Mouse (Mus musculus): ENCODE results near the gene Gm48552. TPM values are rescaled to one million over a fixed set of nuclear protein-coding genes. Genes with fewer than 3 reads are reported as not detected.

The Gm48552 gene
- polyA plus RNA-seq, 1 experiment from 2014 or later, result 0.36 TPM

GRCm38 (mm10) chr10:81423476-81424245 lies 34.9 kb downstream of the Gm48552 start:
- Histone ChIP-seq H3K4me1 (replicated peaks; ENCODE audit: control insufficient read depth, insufficient read depth) (peaks cover 8% of the 10 kb centered on the region; the same call in 1 of the 2 replicates), H3K27me3 (ENCODE audit: control insufficient read depth, insufficient read depth, low read length) (no peaks in the 10 kb centered on the region), H3K9ac (ENCODE audit: low read length) (no peak overlapping the region), H3K9me3 (ENCODE audit: control insufficient read depth, low read length) (no peaks in the 10 kb centered on the region), H3K4me2 (replicated peaks; ENCODE audit: low read depth) (peak overlapping the region; percentile 77), H3K4me3 (ENCODE audit: low read depth, low read length) (no peak overlapping the region), H3K36me3 (ENCODE audit: control insufficient read depth, insufficient read depth, low read length) (0 out of 2 replicates have a peak, but pooled peaks cover 3% of the 10 kb centered on the region), H3K27ac (replicated peaks) (0 out of 2 replicates have a peak overlapping the region, but pooled peaks have one; percentile 70)
- DNase-seq (ENCODE audit: low spot score) (peak; percentile 11), ATAC-seq (ENCODE audit: low FRiP score, low TSS enrichment) (no peak)
- WGBS, result 74% methylated on average over 4 of the region's 4 CpGs
- TF ChIP-seq EP300 (optimal IDR thresholded peaks at IDR 0.05) (no peak), CTCF (IDR thresholded peaks at IDR 0.05; ENCODE audit: low read depth) (no peak)

GRCm38 (mm10) chr10:81424246-81425051 lies 35.6 kb downstream of the Gm48552 start:
- Histone ChIP-seq H3K4me2 (replicated peaks; ENCODE audit: low read depth) (peak overlapping the region; percentile 77), H3K9me3 (ENCODE audit: control insufficient read depth, low read length) (no peaks in the 10 kb centered on the region), H3K9ac (ENCODE audit: low read length) (peak overlapping the region; percentile 41; the same call in 1 of the 2 replicates), H3K4me1 (replicated peaks; ENCODE audit: control insufficient read depth, insufficient read depth) (peaks cover 8% of the 10 kb centered on the region; the same call in 1 of the 2 replicates), H3K36me3 (ENCODE audit: control insufficient read depth, insufficient read depth, low read length) (no peaks in the 10 kb centered on the region), H3K27me3 (ENCODE audit: control insufficient read depth, insufficient read depth, low read length) (no peaks in the 10 kb centered on the region), H3K27ac (replicated peaks) (peak overlapping the region; percentile 70), H3K4me3 (ENCODE audit: low read depth, low read length) (peak overlapping the region; percentile 62)
- WGBS, result 7% methylated on average over 21 of the region's 25 CpGs
- ATAC-seq (ENCODE audit: low FRiP score, low TSS enrichment) (no peak), DNase-seq (ENCODE audit: low spot score) (peak; percentile 33)
- TF ChIP-seq CTCF (IDR thresholded peaks at IDR 0.05; ENCODE audit: low read depth), result no peak

- Histone ChIP-seq H3K9ac (ENCODE audit: low read length) (peak overlapping the region; percentile 41; the same call in 1 of the 2 replicates), H3K27ac (replicated peaks) (peak overlapping the region; percentile 70), H3K4me2 (replicated peaks; ENCODE audit: low read depth) (peak overlapping the region; percentile 77), H3K4me1 (replicated peaks; ENCODE audit: control insufficient read depth, insufficient read depth) (peaks cover 8% of the 10 kb centered on the region; the same call in 1 of the 2 replicates), H3K4me3 (ENCODE audit: low read depth, low read length) (peak overlapping the region; percentile 62), H3K9me3 (ENCODE audit: control insufficient read depth, low read length) (no peaks in the 10 kb centered on the region), H3K36me3 (ENCODE audit: control insufficient read depth, insufficient read depth, low read length) (no peaks in the 10 kb centered on the region), H3K27me3 (ENCODE audit: control insufficient read depth, insufficient read depth, low read length) (no peaks in the 10 kb centered on the region)
- peak; percentile 30 for DNase-seq (ENCODE audit: low spot score)
- ATAC-seq (ENCODE audit: low FRiP score, low TSS enrichment), result no peak
- 48% methylated on average over 10 of the region's 10 CpGs for WGBS
- TF ChIP-seq CTCF (IDR thresholded peaks at IDR 0.05; ENCODE audit: low read depth) (no peak), EP300 (optimal IDR thresholded peaks at IDR 0.05) (no peak)
Measured at GRCm38 (mm10) chr10:81425236-81425850, 36.5 kb downstream of the Gm48552 start.

GRCm38 (mm10) chr10:81426081-81426671 lies 37.4 kb downstream of the Gm48552 start:
- Histone ChIP-seq H3K4me2 (replicated peaks; ENCODE audit: low read depth) (peak overlapping the region; percentile 77), H3K27ac (replicated peaks) (peak overlapping the region; percentile 70; the same call in 1 of the 2 replicates), H3K4me1 (replicated peaks; ENCODE audit: control insufficient read depth, insufficient read depth) (peaks cover 8% of the 10 kb centered on the region; the same call in 1 of the 2 replicates), H3K4me3 (ENCODE audit: low read depth, low read length) (peak overlapping the region; percentile 62), H3K27me3 (ENCODE audit: control insufficient read depth, insufficient read depth, low read length) (no peaks in the 10 kb centered on the region), H3K9ac (ENCODE audit: low read length) (peak overlapping the region; percentile 72), H3K9me3 (ENCODE audit: control insufficient read depth, low read length) (no peaks in the 10 kb centered on the region), H3K36me3 (ENCODE audit: control insufficient read depth, insufficient read depth, low read length) (no peaks in the 10 kb centered on the region)
- 0% methylated on average over 15 of the region's 33 CpGs for WGBS
- ATAC-seq (ENCODE audit: low FRiP score, low TSS enrichment) (no peak), DNase-seq (ENCODE audit: low spot score) (peak; percentile 27)
- TF ChIP-seq EP300 (optimal IDR thresholded peaks at IDR 0.05) (no peak), CTCF (IDR thresholded peaks at IDR 0.05; ENCODE audit: low read depth) (no peak)

GRCm38 (mm10) chr10:81426897-81427296 lies 38.1 kb downstream of the Gm48552 start:
- no peak for TF ChIP-seq CTCF (IDR thresholded peaks at IDR 0.05; ENCODE audit: low read depth)
- TF ChIP-seq EP300 (optimal IDR thresholded peaks at IDR 0.05), result no peak
- H3K27me3 ChIP-seq (ENCODE audit: control insufficient read depth, insufficient read depth, low read length), result no peaks in the 10 kb centered on the region

More at GRCm38 (mm10) chr10:81426897-81427296, 38.1 kb downstream of the Gm48552 start:
- ATAC-seq (ENCODE audit: low FRiP score, low TSS enrichment) (no peak), DNase-seq (ENCODE audit: low spot score) (peak; percentile 69)
- H3K36me3 ChIP-seq (ENCODE audit: control insufficient read depth, insufficient read depth, low read length), result no peaks in the 10 kb centered on the region
- H3K9me3 ChIP-seq (ENCODE audit: control insufficient read depth, low read length), result no peaks in the 10 kb centered on the region
- peak overlapping the region; percentile 72 for H3K9ac ChIP-seq (ENCODE audit: low read length)
- H3K4me3 ChIP-seq (ENCODE audit: low read depth, low read length), result peak overlapping the region; percentile 62
- 1% methylated on average over 31 of the region's 38 CpGs for WGBS
- peak overlapping the region; percentile 67 for H3K27ac ChIP-seq (replicated peaks)
- peak overlapping the region; percentile 77 for H3K4me2 ChIP-seq (replicated peaks; ENCODE audit: low read depth)
- H3K4me1 ChIP-seq (replicated peaks; ENCODE audit: control insufficient read depth, insufficient read depth), result peaks cover 8% of the 10 kb centered on the region; the same call in 1 of the 2 replicates
